Mouse (Mus musculus): ENCODE results near the gene Gmds. TPM values are rescaled to one million over a fixed set of nuclear protein-coding genes. Genes with fewer than 3 reads are reported as not detected.

The Gmds gene
- polyA plus RNA-seq, 1 experiment, result 12.0 TPM

- no peak for DNase-seq (ENCODE audit: extremely low spot score in 1 of 2, low spot score in 1 of 2)
Measured at GRCm38 (mm10) chr13:32036902-32037301, 301.6 kb downstream of the Gmds start.

DNA sequence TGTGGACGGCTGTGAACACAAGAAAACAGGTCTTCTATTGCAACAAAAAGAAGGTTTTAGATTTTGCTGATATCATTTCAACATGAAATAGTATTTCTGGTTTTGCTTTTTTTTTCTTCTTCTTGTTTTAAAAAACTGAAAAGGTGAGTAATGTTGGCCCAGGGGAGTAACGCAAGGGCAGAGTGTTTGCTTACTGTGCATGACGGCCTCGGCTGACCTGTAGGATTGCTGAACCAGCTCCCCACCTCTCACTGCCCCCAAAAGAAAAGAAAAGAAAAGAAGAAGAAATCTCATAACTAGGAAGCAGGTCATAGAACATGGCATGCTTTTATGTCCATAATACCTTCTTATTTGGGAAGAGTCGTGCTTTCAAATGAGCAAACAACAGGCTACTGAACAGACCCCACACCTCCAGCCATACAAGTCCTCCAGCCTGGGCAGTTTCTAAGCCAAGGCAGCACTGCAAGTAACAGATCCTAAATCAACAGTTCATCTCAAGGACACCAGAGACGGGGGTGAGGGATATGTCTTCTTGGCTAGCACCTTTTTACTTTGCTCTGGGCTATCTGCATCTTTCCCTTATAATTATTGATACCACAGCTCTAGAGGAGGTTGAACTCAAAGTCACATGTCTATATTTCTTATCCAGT lies 303.6 kb downstream of the Gmds start:
- DNase-seq (ENCODE audit: extremely low spot score in 1 of 2, low spot score in 1 of 2), result no peak

DNA sequence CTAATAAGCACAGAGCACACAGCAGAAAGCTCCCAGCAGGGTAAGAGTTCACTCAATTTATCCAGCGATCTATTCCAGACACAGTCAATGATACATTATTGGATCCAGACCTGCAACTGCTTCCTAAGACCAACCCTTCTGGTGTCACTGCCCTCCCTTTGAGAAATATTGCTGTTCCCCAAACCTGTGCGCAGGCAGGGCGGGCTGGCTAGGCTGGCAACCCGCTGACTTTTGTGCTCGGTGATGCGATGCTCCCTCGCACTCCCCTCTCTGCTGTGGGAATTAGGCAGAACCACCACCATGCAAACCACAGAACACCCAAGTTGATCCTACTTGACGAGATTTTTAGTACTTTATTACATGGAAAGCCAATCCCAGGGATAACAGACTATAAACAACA lies 304.4 kb downstream of the Gmds start:
- no peak for DNase-seq (ENCODE audit: extremely low spot score in 1 of 2, low spot score in 1 of 2)

DNA sequence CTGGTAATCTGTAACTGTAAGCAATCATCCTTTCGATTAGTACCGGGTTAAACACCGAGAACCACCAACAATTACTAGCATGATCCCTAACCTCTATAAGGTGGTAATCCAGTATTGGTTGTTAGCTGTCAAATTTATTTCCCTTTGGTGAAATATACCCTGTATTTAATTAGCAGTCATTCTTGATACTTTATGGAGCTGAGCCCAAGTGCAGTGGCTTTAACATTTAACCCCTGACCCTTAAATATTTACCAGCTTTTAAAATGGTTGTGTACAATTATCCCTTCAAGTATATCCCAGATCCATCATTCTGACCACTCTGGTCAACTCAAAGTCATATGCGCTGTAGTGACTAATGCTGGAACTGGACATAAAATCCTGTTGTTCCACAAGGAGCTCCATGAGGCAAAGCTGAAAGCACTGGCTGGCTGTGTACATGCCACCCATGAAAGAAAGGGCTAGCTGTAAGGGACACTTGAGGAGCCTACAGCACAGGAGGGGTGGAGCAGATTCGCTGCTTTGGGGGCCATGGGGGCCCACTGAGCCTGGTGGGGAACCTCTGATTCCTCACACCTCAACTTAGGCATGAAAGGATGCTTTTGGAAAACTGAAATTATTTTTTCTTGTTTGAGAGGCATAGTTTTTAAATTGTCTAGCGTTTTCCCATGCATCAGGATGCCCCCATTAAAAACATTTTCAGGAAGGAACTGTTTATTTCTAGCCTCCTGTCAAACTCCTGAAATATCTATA lies 312.1 kb downstream of the Gmds start:
- no peak for DNase-seq (ENCODE audit: extremely low spot score in 1 of 2, low spot score in 1 of 2)

- DNase-seq (ENCODE audit: extremely low spot score in 1 of 2, low spot score in 1 of 2), result no peak
Measured at GRCm38 (mm10) chr13:32024822-32025221, 313.7 kb downstream of the Gmds start.

DNA sequence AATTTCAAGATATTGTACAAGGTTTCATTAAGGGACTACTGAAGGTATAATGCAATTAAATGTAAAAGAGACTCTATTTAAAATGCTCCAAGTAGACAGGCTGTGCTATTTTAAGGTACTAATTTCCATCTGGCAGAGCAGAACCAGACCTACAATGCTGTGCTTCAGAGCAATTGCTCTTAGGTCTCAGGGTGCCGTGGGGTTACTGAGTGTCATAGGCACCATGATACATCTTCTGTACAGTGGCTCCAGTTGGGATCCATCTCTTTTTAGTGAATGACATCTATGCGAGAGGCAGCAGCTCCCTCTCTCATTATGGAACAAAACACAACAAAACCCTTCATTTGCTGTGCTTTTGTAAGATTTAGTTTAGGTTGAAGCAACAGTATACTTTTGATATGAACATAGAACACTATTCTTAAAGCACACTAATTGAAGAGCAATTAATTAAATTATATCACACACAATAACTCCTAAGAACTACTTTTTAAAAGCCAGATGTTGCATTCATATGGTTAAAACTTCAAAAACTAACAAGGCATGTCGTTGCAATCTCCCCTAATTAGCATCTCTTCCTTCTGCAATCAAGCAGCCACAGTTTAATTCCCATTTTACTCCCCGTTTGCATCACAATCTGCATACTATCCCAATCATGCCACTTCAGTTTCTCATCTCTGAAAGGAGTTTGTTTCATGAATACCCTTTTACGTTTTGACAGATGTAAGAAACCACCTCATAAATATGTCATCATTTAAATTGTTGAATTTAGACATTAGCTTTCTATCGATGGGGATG lies 317.9 kb downstream of the Gmds start:
- no peak for DNase-seq (ENCODE audit: extremely low spot score in 1 of 2, low spot score in 1 of 2)

DNA sequence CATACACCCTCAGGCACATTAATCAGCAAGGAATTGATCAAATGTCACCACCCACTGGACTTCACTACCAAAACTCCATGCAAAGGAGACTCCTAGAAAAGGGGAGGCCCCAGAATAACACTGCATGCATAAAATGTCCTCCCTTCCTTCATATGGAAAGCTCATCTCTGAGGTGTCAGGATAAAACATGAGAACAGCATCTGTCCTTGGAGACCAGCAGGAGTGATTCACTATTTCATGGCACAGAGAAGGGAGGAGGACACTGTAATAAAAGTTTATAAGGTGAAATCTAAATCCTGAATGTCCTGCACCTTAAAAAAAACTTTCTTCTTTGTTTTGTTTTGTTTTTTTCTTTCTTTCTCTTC lies 319.3 kb downstream of the Gmds start:
- DNase-seq (ENCODE audit: extremely low spot score in 1 of 2, low spot score in 1 of 2), result no peak

DNA sequence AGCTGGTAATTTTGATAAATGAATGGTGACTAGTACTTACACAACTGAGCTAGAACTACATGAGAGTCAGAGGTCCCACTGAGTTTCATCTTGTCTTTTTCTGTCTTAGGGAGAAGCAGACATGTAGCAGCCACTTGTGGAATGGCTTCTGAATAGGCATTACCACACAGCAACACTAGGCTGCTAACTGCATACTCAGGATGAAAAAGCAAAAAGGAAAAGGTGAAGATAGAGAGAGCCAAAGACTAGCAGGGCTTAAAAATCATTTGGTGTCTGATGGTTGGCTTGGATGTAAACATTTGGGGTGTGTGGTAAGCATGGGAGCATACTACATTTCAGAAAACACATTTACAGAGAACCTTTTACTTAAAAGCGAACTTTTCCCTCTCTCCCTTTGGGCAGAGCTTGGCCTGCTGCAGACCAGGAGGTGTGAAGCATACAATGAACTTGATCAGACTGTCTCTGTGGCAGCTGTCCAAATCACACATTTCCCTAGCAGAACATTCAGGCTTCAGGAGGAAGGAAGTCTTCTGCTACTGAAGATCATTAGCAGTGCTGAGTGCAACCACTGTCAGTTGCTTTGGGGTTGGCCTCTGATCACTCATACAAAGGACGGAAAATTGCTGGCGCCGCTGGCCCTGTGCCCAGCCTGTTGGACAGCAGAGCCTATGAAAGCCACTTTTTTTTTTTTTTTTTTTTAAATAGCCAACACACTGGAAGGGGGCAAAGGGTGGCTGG lies 319.9 kb downstream of the Gmds start:
- peak; percentile 7 to 31 for DNase-seq (ENCODE audit: extremely low spot score in 1 of 2, low spot score in 1 of 2)

DNA sequence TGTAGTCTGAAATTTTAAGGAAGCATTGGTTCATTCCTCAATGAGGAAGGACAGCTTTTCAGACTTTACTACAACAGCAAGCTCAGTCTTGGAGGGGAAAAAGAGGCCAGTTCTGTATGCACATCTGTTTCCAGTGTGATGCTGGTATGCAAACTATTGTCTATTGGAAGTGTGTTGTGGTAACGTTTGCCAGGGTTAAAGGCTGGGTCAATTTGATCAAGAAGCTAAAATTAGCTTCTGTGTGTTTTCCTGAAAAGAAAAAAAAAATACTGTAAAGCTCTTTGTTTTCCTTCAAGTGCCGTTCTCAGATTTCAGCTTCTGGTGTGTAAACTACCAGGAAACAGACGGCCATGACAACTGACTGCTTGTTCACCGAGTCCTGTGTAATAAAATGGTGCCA lies 329.7 kb downstream of the Gmds start:
- DNase-seq (ENCODE audit: extremely low spot score in 1 of 2, low spot score in 1 of 2), result no peak

- DNase-seq (ENCODE audit: extremely low spot score in 1 of 2, low spot score in 1 of 2), result no peak
Measured at GRCm38 (mm10) chr13:32008116-32008641, 330.4 kb downstream of the Gmds start.

GRCm38 (mm10) chr13:31993391-31993790 lies 345.1 kb downstream of the Gmds start:
- DNase-seq (ENCODE audit: extremely low spot score in 1 of 2, low spot score in 1 of 2), result no peak

DNA sequence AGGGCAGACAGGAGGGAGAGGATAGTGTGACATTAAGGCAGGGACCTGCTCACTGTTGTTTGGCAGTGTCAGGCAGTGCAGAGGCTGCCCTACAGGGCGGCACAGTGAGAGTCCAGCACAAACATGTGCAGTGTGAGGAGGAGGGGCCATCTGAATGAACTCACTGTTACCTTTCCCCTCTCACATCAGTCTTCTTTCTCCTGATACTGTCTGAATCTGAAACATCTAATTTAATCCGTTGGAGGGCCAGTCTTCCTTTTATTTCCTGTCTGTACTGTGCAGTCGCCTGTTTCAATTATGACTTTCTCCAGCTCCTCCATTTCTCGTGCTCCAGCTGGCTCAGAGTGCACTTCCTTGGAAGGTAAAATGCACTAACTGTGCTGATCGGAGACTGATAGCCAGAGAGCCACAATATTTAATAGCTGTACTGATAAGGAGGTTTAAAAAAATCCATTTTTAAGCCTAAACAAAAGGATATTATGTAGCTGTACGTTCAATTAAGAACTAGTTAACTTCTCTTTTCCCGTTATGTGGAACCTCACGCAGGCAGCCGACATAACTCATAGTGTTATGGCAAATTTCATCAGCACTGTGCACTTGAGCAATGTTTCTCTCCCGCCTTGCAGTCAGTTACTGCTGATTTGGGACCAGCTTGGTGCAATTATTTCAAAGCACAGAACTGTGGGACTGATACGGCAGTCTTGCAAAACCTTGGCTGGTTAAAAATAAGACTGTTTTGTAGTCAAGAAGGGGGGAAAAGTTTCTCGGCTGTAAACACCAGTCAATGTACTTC lies 345.9 kb downstream of the Gmds start:
- no peak for DNase-seq (ENCODE audit: extremely low spot score in 1 of 2, low spot score in 1 of 2)

- DNase-seq (ENCODE audit: extremely low spot score in 1 of 2, low spot score in 1 of 2), result no peak
Measured at GRCm38 (mm10) chr13:31981198-31981597, 357.3 kb downstream of the Gmds start.

- no peak for DNase-seq (ENCODE audit: extremely low spot score in 1 of 2, low spot score in 1 of 2)
Measured at GRCm38 (mm10) chr13:31978126-31978525, 360.4 kb downstream of the Gmds start.

- no peak for DNase-seq (ENCODE audit: extremely low spot score in 1 of 2, low spot score in 1 of 2)
Measured at GRCm38 (mm10) chr13:31974751-31975479, 363.6 kb downstream of the Gmds start.

DNA sequence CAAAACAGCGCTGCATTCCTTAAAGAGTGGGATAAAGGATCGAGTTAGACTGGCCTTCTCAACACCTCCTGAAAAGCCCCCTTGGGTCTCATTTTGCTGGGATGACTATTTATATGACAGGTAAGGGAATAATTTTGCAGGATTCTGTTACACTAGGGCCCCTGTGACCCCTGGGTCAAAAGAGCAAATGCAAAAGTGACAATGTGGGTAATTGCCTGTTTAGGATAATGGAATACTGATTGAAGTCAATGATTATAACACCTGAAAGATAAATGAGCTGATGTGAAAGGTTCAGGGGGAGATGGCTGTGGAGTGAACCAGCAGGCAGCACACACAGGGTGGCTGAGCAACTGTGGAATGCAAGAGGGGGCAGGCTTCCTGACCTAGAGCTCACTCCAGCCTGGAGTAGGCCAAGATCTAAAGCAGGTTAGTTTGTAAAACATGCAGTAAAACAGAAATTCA lies 367.5 kb downstream of the Gmds start:
- DNase-seq (ENCODE audit: extremely low spot score in 1 of 2, low spot score in 1 of 2), result no peak

DNA sequence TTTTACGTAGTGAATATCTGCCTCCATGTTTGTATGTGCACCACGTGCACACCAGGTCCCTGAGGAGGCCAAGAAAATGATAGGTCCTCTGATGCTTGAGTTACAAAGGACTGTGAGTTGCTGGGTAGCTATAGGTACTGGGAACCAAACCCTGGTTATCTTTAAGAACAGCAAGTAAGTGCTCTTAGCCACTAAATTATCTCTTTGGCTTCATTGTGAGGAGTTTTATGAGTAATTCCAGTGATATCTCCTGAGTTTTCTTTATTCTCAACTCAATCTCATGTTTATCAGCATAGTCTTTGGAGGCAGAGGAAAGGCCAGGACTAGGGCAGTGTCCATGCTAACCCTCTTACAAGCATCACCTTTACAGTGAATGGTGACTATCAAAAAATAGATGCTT lies 370.3 kb downstream of the Gmds start:
- no peak for DNase-seq (ENCODE audit: extremely low spot score in 1 of 2, low spot score in 1 of 2)

DNA sequence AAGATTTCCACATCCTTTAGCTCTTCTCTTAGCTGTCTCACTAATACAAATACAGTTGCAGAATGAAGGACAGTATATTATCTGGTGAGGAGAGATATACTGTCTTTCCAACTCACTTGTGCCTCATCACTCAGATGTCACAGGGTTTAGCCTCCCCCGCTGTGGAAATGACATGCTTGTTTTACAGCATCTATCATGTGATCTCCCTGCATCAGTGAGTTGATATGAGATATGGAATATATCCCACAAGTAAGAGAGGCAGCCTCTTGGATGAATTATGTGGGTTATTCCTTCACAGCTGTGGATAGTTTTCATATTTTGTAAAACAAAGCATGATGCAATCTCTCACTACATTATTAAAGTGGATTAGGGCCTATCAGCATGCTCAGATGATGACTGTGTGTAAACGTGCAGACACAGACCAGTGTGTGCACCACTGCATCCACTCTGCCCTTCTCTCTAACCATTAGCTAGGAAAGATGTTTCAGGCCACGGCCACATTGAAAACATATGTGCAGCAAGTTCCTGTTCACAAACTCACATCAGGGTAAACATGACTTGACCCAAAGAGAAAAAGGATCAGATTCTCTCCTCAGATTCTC lies 371.5 kb downstream of the Gmds start:
- no peak for DNase-seq (ENCODE audit: extremely low spot score in 1 of 2, low spot score in 1 of 2)

- no peak for DNase-seq (ENCODE audit: extremely low spot score in 1 of 2, low spot score in 1 of 2)
Measured at GRCm38 (mm10) chr13:31960514-31960913, 378.0 kb downstream of the Gmds start.

Measured in frontal cortex, adult 2 months (tissue).